Mouse (Mus musculus): ENCODE measurements at regions not wholly inside any gene's neighbourhood (a gene's known extent, or its start where the extent isn't known, plus 50 kb on each side); places are given as distances from the start of the nearest gene placed in this dataset.

GRCm38 (mm10) chr10:8960275-8960960, 74.5 kb upstream of the Sash1 start:
- DNase-seq (ENCODE audit: extremely low spot score in 1 of 2, low spot score in 1 of 2) = no peak

DNA sequence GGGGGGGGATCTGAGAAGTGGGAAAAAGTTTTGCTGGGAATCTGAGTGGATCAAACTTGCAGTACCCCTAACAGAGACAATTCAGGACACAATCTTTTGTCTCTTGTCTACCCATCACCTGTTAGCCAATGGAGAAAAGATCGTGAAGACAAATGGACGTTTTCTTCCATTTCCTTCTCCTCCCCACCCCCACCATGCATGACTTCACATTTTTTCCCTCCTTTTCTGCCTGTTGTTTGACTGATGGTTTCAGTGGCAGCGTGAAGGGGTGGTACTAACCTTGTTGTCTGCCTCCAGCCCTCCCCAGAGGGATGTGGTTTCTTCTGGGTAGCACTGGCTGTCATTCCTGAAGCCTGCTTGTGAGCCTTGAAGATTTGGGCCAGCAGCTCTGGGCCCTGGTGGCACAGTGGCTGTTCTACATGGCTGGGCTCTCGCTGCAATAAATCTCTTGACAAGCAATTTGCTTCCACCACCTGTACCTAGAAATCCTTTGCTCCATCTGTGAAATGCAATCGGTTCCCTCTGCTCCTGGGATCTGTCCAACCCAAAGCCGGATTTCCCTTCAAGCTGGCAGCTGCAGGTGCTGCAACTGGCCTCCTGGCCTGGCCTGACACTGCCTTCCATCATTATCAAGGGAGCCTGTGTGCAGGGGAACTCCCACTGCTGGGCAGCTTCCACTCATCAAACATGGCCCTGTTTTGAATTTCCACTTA, 69.8 kb upstream of the Sash1 start:
- no peak for DNase-seq (ENCODE audit: extremely low spot score in 1 of 2, low spot score in 1 of 2)

GRCm38 (mm10) chr10:8954003-8954402, 68.1 kb upstream of the Sash1 start:
- DNase-seq (ENCODE audit: extremely low spot score in 1 of 2, low spot score in 1 of 2) = no peak

DNA sequence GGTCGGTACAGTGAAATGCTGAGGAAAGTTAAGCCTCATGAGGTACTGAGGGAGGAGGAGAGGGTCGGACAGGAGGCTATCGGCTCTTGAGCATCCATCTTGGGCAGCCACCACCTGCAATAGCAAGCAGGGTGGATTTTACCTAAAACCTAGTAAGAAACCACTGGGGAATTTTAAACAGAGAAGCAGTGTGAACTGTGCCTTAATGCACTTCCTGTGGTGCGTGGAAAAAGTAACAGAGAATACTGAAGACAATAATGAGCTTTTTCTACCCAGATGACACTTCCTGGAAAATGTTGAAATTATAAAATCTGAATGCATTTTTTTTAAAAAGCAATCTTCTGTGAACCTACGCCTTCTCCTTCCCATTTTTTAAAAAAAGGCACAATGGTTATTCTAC, 67.1 kb upstream of the Sash1 start:
- no peak for DNase-seq (ENCODE audit: extremely low spot score in 1 of 2, low spot score in 1 of 2)

GRCm38 (mm10) chr10:8951937-8952336, 66.1 kb upstream of the Sash1 start:
- DNase-seq (ENCODE audit: extremely low spot score in 1 of 2, low spot score in 1 of 2) = no peak

DNA sequence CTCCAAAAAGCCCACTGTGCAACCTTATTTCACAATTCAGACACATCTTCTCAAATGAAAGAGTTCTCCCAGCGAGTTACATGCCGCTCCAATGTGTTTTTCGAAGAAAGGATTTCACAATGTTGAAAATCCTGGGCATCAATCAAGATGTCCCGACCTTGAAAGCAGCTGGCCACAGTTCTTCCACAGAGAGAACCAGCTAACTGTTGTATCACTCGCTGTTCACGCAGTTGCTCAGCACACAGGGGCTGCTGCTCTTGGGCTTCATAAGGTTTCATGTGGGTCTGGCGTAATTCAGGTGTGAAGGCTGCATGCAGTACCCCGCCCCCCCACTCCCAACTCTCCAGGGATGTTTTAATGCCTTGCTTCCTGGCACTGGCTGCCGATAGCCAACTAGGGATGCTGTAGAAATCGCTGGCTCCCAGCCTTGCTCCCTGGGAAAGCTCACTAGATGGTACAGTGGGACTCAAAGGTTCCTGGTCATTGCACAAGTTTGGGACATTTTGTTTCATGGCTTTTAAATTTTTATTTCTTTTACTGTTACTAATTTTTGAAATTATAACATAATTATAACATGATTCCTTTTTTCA, 65.5 kb upstream of the Sash1 start:
- DNase-seq (ENCODE audit: extremely low spot score in 1 of 2, low spot score in 1 of 2) = no peak

GRCm38 (mm10) chr10:8948227-8948626, 62.4 kb upstream of the Sash1 start:
- DNase-seq (ENCODE audit: extremely low spot score in 1 of 2, low spot score in 1 of 2) = no peak

DNA sequence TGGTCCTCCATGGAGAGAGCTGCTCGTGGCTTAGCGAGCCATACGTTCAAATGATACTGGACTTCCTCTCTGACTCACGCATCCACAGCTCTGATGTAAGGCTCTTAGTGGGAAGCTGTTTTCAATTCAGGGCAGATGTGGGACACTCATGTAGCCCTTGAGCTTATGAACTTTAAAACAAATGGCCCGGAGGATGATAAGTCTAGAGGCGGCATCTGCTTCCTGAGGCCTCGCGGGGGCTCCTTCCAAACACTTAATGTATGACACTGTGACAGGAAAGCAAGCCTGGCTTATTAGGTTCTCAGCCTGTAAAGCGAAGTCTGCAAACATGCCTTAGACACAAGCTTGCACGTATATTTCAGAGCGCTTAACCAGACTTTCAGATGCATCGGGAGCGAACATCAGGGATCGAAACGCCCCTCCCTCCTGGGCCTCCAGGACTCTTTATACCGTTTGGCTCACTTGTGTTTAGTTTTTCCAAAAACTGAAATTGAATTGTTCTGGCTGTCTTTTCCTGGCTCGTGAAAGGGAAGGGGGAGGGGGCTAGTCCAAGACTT, 59.4 kb upstream of the Sash1 start:
- no peak for DNase-seq (ENCODE audit: extremely low spot score in 1 of 2, low spot score in 1 of 2)

- DNase-seq (ENCODE audit: extremely low spot score in 1 of 2, low spot score in 1 of 2) = no peak
These were observed 58.7 kb upstream of the Sash1 start for GRCm38 (mm10) chr10:8944586-8944985.

- no peak for DNase-seq (ENCODE audit: extremely low spot score in 1 of 2, low spot score in 1 of 2)
These were observed 57.8 kb upstream of the Sash1 start for GRCm38 (mm10) chr10:8943698-8944097.

DNA sequence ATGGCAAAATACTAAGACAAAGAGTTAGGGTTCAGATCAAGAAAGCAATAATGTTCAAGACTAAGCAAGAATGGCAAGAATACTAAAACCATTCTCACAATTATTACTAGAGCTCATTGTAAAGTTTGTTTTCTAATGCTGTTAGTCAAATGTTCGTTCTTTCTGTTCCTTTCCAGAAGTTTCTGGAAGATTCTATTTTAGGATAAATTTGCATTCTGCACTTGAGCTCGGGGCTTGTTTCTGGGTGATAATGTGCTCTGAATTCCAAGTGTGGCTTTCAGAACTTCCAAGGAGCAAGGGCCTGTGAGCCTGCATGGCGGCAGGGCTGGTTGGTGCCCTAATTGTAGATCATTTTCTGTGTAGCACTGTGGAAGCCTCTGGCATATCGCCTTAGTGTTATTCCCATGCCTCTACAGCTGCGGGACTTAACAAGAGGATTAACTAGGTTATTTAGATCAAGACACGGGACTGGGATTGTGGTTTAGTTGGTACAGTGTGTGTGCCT, 57.1 kb upstream of the Sash1 start:
- no peak for DNase-seq (ENCODE audit: extremely low spot score in 1 of 2, low spot score in 1 of 2)

GRCm38 (mm10) chr10:8936369-8936768, 50.5 kb upstream of the Sash1 start:
- DNase-seq (ENCODE audit: extremely low spot score in 1 of 2, low spot score in 1 of 2) = no peak
